Mouse (Mus musculus): ENCODE measurements around the gene Nmt2. TPM values are rescaled to one million over a fixed set of nuclear protein-coding genes. Genes with fewer than 3 reads are reported as not detected.

Gene Nmt2
- total RNA-seq (2023): 33.3 TPM

DNA sequence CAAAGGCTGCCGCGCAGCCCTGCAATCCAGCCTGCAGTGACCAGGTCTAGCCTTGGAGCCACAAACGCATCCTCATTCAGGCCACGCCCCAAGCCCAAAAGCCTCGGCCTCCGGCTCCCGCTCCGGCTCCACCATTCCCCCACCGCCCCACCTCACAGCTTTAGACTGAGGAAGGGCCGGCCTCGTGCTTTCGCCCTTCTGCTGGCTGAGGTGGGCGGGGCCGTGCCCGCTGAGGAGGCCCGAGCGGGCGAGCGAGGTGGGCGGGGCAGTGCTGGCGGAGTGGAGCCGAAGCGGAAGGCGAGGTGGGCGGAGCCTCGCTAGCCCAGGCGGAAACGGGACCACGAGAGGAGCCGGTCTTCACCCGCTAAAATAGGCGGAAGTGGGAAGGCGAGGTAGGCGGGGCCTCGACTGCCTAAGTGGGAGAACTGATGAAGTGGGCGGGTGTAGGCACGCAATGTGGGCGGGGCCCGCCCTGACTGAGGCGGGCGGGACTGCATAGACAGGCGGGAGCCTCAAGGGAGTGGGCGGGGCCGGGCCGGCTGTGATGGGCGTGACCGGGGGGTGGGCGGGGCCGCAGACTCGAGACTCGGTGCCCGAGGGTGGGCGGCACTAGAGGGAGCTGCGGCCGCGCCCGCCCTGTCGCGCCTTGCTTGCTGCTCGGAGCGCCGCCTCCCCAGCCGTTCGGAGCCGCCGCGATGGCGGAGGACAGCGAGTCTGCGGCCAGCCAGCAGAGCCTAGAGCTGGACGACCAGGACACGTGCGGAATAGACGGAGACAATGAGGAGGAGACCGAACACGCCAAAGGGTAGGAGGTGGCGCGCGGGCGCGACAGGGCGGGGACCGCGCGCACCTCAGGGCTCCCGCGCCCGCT is at the start of gene Nmt2:
Gene Nmt2 (plus strand): TSS at position 611 of the 871 bp plus-strand sequence.

DNA sequence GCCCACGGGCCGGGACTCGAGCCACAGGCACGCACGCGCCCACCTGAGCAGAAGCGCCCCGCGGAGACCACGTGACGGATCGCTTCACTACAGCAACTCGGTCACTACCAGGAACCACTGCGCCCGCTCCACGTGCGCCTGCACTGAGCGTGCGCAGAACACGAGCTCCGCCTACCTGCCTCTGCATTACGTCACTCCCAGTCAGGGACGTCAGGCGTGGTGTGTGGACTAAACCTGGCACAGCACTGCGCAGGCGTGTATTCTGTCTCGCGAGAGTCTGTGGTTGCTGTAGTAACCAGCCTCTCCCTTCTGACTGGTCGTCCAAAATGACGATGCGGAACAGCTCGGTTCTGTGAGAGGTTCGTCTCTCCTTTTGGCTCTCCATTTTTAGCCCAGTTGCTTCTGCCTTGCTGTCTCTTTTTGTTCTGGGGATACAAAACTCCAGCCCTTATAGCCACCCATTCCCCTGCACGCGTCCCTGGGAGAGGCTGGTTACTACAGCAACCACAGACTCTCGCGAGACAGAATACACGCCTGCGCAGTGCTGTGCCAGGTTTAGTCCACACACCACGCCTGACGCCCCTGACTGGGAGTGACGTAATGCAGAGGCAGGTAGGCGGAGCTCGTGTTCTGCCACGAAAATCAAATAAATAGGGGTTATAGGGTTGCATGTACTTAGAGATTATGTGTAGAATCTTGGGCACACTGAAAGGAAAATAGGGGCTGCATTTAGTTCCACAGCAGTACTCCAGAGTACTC is 48.7 kb downstream of the Nmt2 start, which contains the start of gene Rpp38:
Gene Rpp38 (minus strand): TSS at position 160 of the 759 bp plus-strand sequence.

DNA sequence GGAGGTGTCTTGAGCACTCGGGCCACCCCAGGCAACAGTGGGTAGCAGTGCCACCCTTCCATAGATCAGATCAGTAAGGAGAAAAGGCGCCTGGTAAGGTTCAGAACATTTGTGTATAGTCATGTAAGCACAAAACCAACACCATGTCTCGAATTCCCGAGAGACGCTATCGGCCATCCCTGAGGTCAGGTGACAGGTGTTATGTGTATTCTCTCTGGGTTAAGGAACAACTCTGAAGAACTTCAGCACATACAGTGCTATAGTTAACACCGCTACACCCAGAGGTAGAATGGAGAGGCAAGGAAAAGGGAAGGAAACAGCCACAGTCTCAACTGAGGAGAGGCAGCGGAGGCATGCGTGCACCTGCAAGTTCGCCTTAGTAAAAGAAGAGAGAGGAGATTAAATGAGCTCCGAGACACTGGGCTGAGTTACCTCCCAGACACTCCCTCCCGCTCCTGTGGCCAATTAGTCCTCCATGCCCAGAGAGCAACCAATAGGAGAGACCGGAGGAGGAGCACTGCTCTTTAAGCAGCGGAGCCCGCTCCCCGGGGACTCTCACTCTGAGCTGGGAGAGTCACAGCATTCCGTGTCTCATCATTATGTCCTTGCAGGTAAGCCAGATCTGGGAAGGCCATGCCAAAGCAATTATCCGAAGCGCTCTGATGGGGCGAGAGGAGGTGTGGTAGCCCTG is 51.7 kb downstream of the Nmt2 start, which contains the start of gene Acbd7:
Gene Acbd7 (plus strand): TSS at position 558 of the 691 bp plus-strand sequence.

Other genes starting within 250 kb of the Nmt2 start
- gene Fam171a1, start 170.0 kb upstream of the Nmt2 start, total RNA-seq (2023): not detected
- gene Rpp38, start 48.4 kb downstream of the Nmt2 start, total RNA-seq (2023): 5.3 TPM
- not detected for gene Acbd7, start 52.0 kb downstream of the Nmt2 start, total RNA-seq (2023)
- gene Olah, start 113.0 kb downstream of the Nmt2 start, total RNA-seq (2023): not detected
- not detected for gene Meig1, start 138.4 kb downstream of the Nmt2 start, total RNA-seq (2023)
- gene Dclre1c, start 139.9 kb downstream of the Nmt2 start, total RNA-seq (2023): 36.7 TPM
- 1.3 TPM for gene Suv39h2, start 190.8 kb downstream of the Nmt2 start, total RNA-seq (2023)
- 22.5 TPM for gene Gm45902, start 228.6 kb downstream of the Nmt2 start, total RNA-seq (2023)
- gene Hspa14, start 228.6 kb downstream of the Nmt2 start, total RNA-seq (2023): 105 TPM
- gene Cdnf, start 228.8 kb downstream of the Nmt2 start, total RNA-seq (2023): 1.4 TPM